8 mouse cellular contexts compared by ENCODE assay signal in the genomic region with DNA sequence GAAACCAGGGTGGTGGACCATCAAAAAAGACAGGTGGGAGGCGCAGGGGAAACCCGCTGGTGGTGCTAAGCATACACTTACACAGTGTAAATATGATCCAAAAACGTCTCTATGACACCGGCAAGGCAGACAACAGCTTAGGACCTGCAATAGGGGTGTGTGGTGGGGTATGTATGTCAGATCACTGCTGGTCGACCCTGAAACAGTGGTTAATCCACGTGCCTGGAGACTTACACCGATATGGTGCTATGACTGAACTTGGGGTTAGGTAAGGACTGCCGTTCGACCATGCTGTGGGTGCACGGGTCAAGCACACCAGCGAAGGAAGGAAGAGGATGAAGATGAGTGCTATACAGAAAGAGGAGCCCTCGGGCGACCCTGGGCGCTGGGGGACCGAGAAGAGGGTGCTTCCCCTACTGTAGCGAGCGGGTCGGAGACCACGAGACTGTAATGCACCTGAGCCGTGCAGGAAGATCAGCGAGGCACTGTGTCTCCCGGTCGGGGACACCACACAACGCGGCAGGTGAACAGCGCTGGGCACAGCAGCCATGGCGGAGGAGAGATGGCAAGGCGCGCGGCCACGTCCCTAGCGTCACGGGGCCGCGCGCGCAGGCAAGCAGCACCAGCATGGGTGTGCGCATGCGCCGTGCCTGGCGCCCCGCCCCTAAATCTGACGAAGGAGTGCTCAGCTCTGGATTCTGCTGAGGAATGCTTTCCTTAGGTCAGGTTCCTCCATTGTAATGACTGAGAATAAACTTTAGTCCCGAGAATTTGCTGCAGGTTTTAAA. TPM values are rescaled to one million over a fixed set of nuclear protein-coding genes. Genes with fewer than 3 reads are reported as not detected.
DNase-seq lines count a peak whose midpoint lies in the region; ATAC-seq lines count a peak whose summit lies in the region.

Lyplal1 (minus strand) TSS at position 610 of the 788 bp plus-strand sequence.

- peaks cover 4% of the 10 kb centered on the region; the same call in 1 of the 2 replicates for H3K4me1 ChIP-seq in intestine, embryonic 16.5 days (ENCODE audit: control insufficient read depth, insufficient read depth, low read length)

- peak; percentile 96 for ATAC-seq in intestine, embryonic 16.5 days

- H3K4me2 ChIP-seq in intestine, embryonic 16.5 days (ENCODE audit: low read depth, low read length), result peak within 1 kb of the TSS; percentile 85

- peak within 1 kb of the TSS; percentile 90 for H3K9ac ChIP-seq in intestine, embryonic 16.5 days (ENCODE audit: low read depth, low read length)

- DNase-seq in adrenal gland, postnatal 10 days, result peak; percentile 98
- DNase-seq in embryo, embryonic 11 days, result peak; percentile 96
- DNase-seq in gastrocnemius, postnatal 4 days (ENCODE audit: low spot score in 2 of 2), result peak; percentile 96
- DNase-seq in left cerebral cortex, postnatal 25 days (ENCODE audit: low spot score in 2 of 2), result peak; percentile 95 to 97
- DNase-seq in mesoderm, embryonic 11.5 days (ENCODE audit: low read depth, low spot score), result peak; percentile 94
- DNase-seq in right cerebral cortex, postnatal 36 days (ENCODE audit: low spot score in 2 of 2), result peak; percentile 92 to 94
- peak; percentile 93 to 96 for DNase-seq in urinary bladder, postnatal 4 days (ENCODE audit: low spot score in 2 of 2)

- H3K4me3 ChIP-seq in intestine, embryonic 16.5 days (ENCODE audit: low read length), result peak within 1 kb of the TSS; percentile 77

- no peaks in the 10 kb centered on the region for H3K36me3 ChIP-seq in intestine, embryonic 16.5 days (ENCODE audit: control insufficient read depth, insufficient read depth, low read length)

- peak within 1 kb of the TSS; percentile 60 for H3K27ac ChIP-seq in intestine, embryonic 16.5 days (ENCODE audit: low read length)

- no peaks in the 10 kb centered on the region for H3K9me3 ChIP-seq in intestine, embryonic 16.5 days (ENCODE audit: control insufficient read depth, low read length)

- H3K27me3 ChIP-seq in intestine, embryonic 16.5 days (replicated peaks; ENCODE audit: control insufficient read depth, insufficient read depth, low read length), result no peaks in the 10 kb centered on the region

- intact Hi-C loops in left cerebral cortex, postnatal 25 days (cut with DNase I), result loop anchor here (10.0 kb wide), 1 partner anchor 588 kb away; the partner anchor contains the start of gene Tgfb2

- 3% methylated on average over 44 of the region's 44 CpGs for WGBS in intestine, embryonic 16.5 days

RNA-seq across cellular contexts. Expression of gene Lyplal1, which starts in this region (rescaled TPM):
- total RNA-seq in adrenal gland, postnatal 10 days (2021), result 10 to 100 TPM; 27.9 to 28.2 TPM
- 10 to 100 TPM in 1 of 2 experiments, 1 to 10 TPM in 1; 9.3 to 10.5 TPM for total RNA-seq in gastrocnemius, postnatal 4 days (2021)
- polyA plus RNA-seq in intestine, embryonic 16.5 days (2015; fragmentation: Nextera tagmentation; extraction: Ambion mirVana), result 18.3 and 22.7 TPM in 2 replicates
- 10 to 100 TPM; 11.0 to 11.2 TPM for total RNA-seq in left cerebral cortex, postnatal 25 days (2021)

Comparison
In these comparisons a context has a peak if more than half of its experiments do, and no peak if none do; other contexts are left out.
1. Peak in every context shown above with its lines: DNase-seq, ATAC-seq, H3K4me3 ChIP-seq and H3K27ac ChIP-seq.